Comparison of ENCODE assay signal across 11 mouse cellular contexts in genomic region chr11:54091726-54092125, GRCm38 (mm10). TPM values are rescaled to one million over a fixed set of nuclear protein-coding genes. Genes with fewer than 3 reads are reported as not detected.
DNase-seq lines count a peak whose midpoint lies in the region; ATAC-seq and TF ChIP-seq lines count a peak whose summit lies in the region.
"Had no signal": no experiment of that assay in that cellular context is flagged by ENCODE, and none has a peak within 500 bp of the region (broad histone marks: within the 10 kb centered on the region; RNA-seq: fewer than 3 reads in every experiment).

No protein-coding gene starts in this region.

- H3K27me3 ChIP-seq in lung, postnatal 0 days (replicated peaks; ENCODE audit: insufficient read depth, low read length): no peaks in the 10 kb centered on the region
- no peaks in the 10 kb centered on the region for H3K27me3 ChIP-seq in forebrain, embryonic 10.5 days (ENCODE audit: poor library complexity, severe bottlenecking)
- H3K27me3 ChIP-seq: heart, embryonic 13.5 days had no signal

- WGBS in lung, postnatal 0 days: 64% methylated on average over 8 of the region's 8 CpGs
- WGBS in forebrain, embryonic 10.5 days: 62% methylated on average over 8 of the region's 8 CpGs

- H3K4me2 ChIP-seq in lung, postnatal 0 days (replicated peaks; ENCODE audit: low read depth, low read length): no peak overlapping the region
- H3K4me2 ChIP-seq: heart, embryonic 13.5 days had no signal

- H3K27ac ChIP-seq in lung, postnatal 0 days (ENCODE audit: low read length): no peak overlapping the region
- H3K27ac ChIP-seq in forebrain, embryonic 10.5 days: no peak overlapping the region
- H3K27ac ChIP-seq: heart, embryonic 13.5 days had no signal

- H3K9ac ChIP-seq in lung, postnatal 0 days (replicated peaks; ENCODE audit: low read depth): no peak overlapping the region
- H3K9ac ChIP-seq: heart, embryonic 13.5 days had no signal

- TF ChIP-seq CTCF in lung, postnatal 0 days (IDR thresholded peaks at IDR 0.05): no peak

- H3K36me3 ChIP-seq in lung, postnatal 0 days (ENCODE audit: insufficient read depth, low read length): no peaks in the 10 kb centered on the region
- no peaks in the 10 kb centered on the region for H3K36me3 ChIP-seq in forebrain, embryonic 10.5 days (replicated peaks)
- H3K36me3 ChIP-seq: heart, embryonic 13.5 days had no signal

- no peak for DNase-seq in frontal cortex, postnatal 10 days (ENCODE audit: low spot score in 2 of 2)
- DNase-seq in lung, postnatal 0 days (ENCODE audit: low spot score): peak; percentile 41
- no peak for DNase-seq in lung, postnatal 10 days
- DNase-seq in ZHBTc4 (ENCODE audit: low read depth, low spot score): peak; percentile 26
- DNase-seq in thymus, postnatal 36 days: no peak
- no peak for DNase-seq in forebrain, embryonic 10.5 days (ENCODE audit: extremely low spot score, low spot score)
- DNase-seq: cerebellum, postnatal 36 days; right cerebral cortex, postnatal 25 days had no signal

- TF ChIP-seq EP300 in lung, postnatal 0 days (IDR thresholded peaks at IDR 0.05): no peak

- H3K4me1 ChIP-seq in lung, postnatal 0 days (ENCODE audit: insufficient read depth, low read depth, low read length): no peaks in the 10 kb centered on the region
- peaks cover 12% of the 10 kb centered on the region; the same call in 1 of the 2 replicates for H3K4me1 ChIP-seq in forebrain, embryonic 10.5 days

- no peaks in the 10 kb centered on the region for H3K9me3 ChIP-seq in lung, postnatal 0 days (ENCODE audit: low read length)
- no peaks in the 10 kb centered on the region for H3K9me3 ChIP-seq in forebrain, embryonic 10.5 days
- H3K9me3 ChIP-seq: heart, embryonic 13.5 days had no signal

- no peak overlapping the region for H3K4me3 ChIP-seq in lung, postnatal 0 days (ENCODE audit: low read depth, low read length)
- no peak overlapping the region for H3K4me3 ChIP-seq in forebrain, embryonic 10.5 days
- H3K4me3 ChIP-seq: heart, embryonic 13.5 days had no signal

- peak; percentile 53; the same call in 1 of the 2 replicates for ATAC-seq in frontal cortex, adult (ENCODE audit: low TSS enrichment)
- no peak for ATAC-seq in lung, postnatal 0 days
- peak; percentile 65; the same call in 1 of the 2 replicates for ATAC-seq in neutrophil, adult 5-6 weeks (ENCODE audit: extremely low read depth, insufficient number of reproducible peaks, low FRiP score, poor library complexity, severe bottlenecking)

RNA-seq across cellular contexts. Expression of gene P4ha2, which starts 8.2 kb away (rescaled TPM):
- 21.4 and 26.5 TPM in 2 replicates for polyA plus RNA-seq in lung, postnatal 0 days (2015; fragmentation: Nextera tagmentation; extraction: Ambion mirVana)
- not detected in 2 replicates for total RNA-seq in neutrophil, adult 5-6 weeks (2017)
- 15.9 and 19.7 TPM in 2 replicates for polyA plus RNA-seq in forebrain, embryonic 10.5 days (2016; fragmentation: Nextera tagmentation; extraction: Ambion mirVana)

RNA-seq across cellular contexts. Expression of gene Pdlim4, which starts 22.9 kb away (rescaled TPM):
- 7.3 and 8.6 TPM in 2 replicates for polyA plus RNA-seq in lung, postnatal 0 days (2015; fragmentation: Nextera tagmentation; extraction: Ambion mirVana)
- total RNA-seq in neutrophil, adult 5-6 weeks (2017): 2.1 and 2.3 TPM in 2 replicates
- 49.5 and 53.1 TPM in 2 replicates for polyA plus RNA-seq in forebrain, embryonic 10.5 days (2016; fragmentation: Nextera tagmentation; extraction: Ambion mirVana)

Comparison
In these comparisons a context has a peak if more than half of its experiments do, and no peak if none do; other contexts are left out.
1. DNase-seq: peak in lung, postnatal 0 days (single experiment) and ZHBTc4 (single experiment); none in frontal cortex, postnatal 10 days (0 of 2), lung, postnatal 10 days (single experiment), thymus, postnatal 36 days (0 of 2) and forebrain, embryonic 10.5 days (single experiment).